Mouse (Mus musculus) hindbrain, embryonic 13.5 days (tissue): ENCODE results near the gene Coro2a. TPM values are rescaled to one million over a fixed set of nuclear protein-coding genes. Genes with fewer than 3 reads are reported as not detected.
"Not testable (repeated sequence)": the region's sequence is repeated elsewhere in the genome, so short reads cannot be mapped to it uniquely, and the experiment has no call there.

Source experiments
- ATAC-seq: fragments of 200-750 bp; cut with Nextera tagmentation; 2 replicates; pipeline ENCODE4 v1.8.0; 2017; ENCODE audit warnings: moderate TSS enrichment; ENCODE audit not compliant: low FRiP score
- H3K27ac ChIP-seq: fragments of 300-500 bp; sonication (generic); 2 replicates; pipeline ENCODE4 v1.5.1; 2015; ENCODE audit warnings: inconsistent platforms, mild to moderate bottlenecking, moderate library complexity
- H3K27me3 ChIP-seq: fragments of 300-500 bp; sonication (generic); 2 replicates; pipeline ENCODE4 v1.6.1; 2015; ENCODE audit warnings: mild to moderate bottlenecking, inconsistent platforms
- H3K36me3 ChIP-seq: fragments of 300-500 bp; sonication (generic); 2 replicates; pipeline ENCODE4 v1.6.1; 2015; ENCODE audit warnings: mild to moderate bottlenecking, inconsistent platforms
- H3K4me1 ChIP-seq: fragments of 300-500 bp; sonication (generic); replicated peaks from 2 replicates; pipeline ENCODE4 v1.6.1; 2015; ENCODE audit warnings: inconsistent platforms
- H3K4me2 ChIP-seq: fragments of 300-500 bp; sonication (generic); 2 replicates; pipeline ENCODE4 v1.6.1; 2015; ENCODE audit warnings: inconsistent platforms, mild to moderate bottlenecking, moderate library complexity
- H3K4me3 ChIP-seq: fragments of 300-500 bp; sonication (generic); 2 replicates; pipeline ENCODE4 v1.5.1; 2015; ENCODE audit warnings: mild to moderate bottlenecking, inconsistent platforms
- H3K9ac ChIP-seq: fragments of 300-500 bp; sonication (generic); 2 replicates; pipeline ENCODE4 v1.6.1; 2015; ENCODE audit warnings: mild to moderate bottlenecking, inconsistent platforms
- H3K9me3 ChIP-seq: fragments of 300-500 bp; sonication (generic); 2 replicates; pipeline ENCODE4 v1.6.1; 2016; ENCODE audit warnings: inconsistent platforms
- WGBS: fragments of 180-500 bp; shearing (Covaris S2); methylation state at CpG from one replicate; pipeline ENCODE4 v1.1.7; 2015; 5-methylcytosine and 5-hydroxymethylcytosine counted together
- polyA plus RNA-seq: library from polyadenylated mRNA; unstranded; fragments of >200 nt; fragmentation: Nextera tagmentation; extraction: Ambion mirVana; gene quantifications from 2 replicates; pipeline ENCODE4 v1.2.1, GENCODE M21; 2015

The Coro2a gene
- polyA plus RNA-seq, 1 experiment from 2014 or later: 6.0 TPM

DNA sequence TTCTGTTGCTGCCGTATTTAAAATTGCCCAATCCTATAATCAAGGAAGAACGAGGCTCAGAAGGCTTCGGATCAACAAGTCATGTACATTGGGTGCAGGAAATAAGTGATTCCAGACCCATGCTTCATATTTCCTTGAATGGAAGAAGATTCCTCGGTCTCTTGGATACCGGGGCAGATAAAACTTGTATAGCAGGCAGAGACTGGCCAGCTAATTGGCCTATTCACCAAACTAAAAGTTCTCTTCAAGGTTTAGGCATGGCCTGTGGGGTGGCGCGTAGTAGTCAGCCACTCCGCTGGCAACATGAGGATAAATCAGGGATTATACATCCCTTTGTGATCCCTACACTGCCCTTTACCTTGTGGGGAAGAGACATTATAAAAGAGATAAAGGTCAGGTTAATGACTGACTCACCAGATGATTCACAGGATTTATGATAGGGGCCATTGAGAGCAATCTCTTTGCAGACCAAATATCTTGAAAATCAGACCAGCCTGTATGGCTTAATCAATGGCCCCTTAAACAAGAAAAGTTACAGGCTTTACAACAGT lies 23.1 kb downstream of the Coro2a start:
- H3K4me1 ChIP-seq, H3K4me2 ChIP-seq, H3K27me3 ChIP-seq, H3K9ac ChIP-seq, H3K27ac ChIP-seq, H3K4me3 ChIP-seq, ATAC-seq, H3K36me3 ChIP-seq: not testable (repeated sequence)
- peaks cover 12% of the 10 kb centered on the region for H3K9me3 ChIP-seq
- 94% methylated on average over 8 of the region's 8 CpGs for WGBS

DNA sequence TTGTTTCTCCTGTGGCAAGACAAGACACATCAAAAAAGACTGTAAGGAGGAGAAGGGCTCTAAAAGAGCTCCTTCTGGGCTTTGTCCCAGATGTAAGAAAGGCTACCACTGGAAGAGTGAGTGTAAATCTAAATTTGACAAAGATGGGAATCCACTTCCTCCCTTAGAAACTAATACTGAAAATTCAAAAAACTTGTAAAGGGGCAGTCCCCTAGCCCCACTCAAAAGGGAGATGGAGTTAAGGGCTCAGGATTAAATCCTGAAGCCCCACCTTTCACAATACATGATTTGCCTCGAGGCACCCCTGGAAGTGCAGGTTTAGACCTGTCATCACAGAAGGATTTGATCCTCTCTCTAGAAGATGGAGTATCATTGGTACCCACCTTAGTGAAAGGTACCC lies 23.8 kb downstream of the Coro2a start:
- 72% methylated on average over 1 of the region's 1 CpGs for WGBS
- no peak overlapping the region for H3K9ac ChIP-seq
- H3K27ac ChIP-seq: no peak overlapping the region
- H3K4me1 ChIP-seq: peaks cover 5% of the 10 kb centered on the region; the same call in 1 of the 2 replicates
- H3K4me3 ChIP-seq: no peak overlapping the region
- H3K36me3 ChIP-seq: peaks cover 11% of the 10 kb centered on the region
- peaks cover 12% of the 10 kb centered on the region for H3K9me3 ChIP-seq
- no peaks in the 10 kb centered on the region for H3K27me3 ChIP-seq
- no peak overlapping the region for H3K4me2 ChIP-seq
- ATAC-seq: no peak

- H3K36me3 ChIP-seq: peaks cover 11% of the 10 kb centered on the region
- not testable (repeated sequence) for H3K27ac ChIP-seq, H3K4me1 ChIP-seq, H3K9ac ChIP-seq, H3K4me2 ChIP-seq, H3K27me3 ChIP-seq, H3K9me3 ChIP-seq, H3K4me3 ChIP-seq, ATAC-seq
- 86% methylated on average over 6 of the region's 10 CpGs for WGBS
These were observed 26.3 kb downstream of the Coro2a start for GRCm38 (mm10) chr4:46575509-46576284.

DNA sequence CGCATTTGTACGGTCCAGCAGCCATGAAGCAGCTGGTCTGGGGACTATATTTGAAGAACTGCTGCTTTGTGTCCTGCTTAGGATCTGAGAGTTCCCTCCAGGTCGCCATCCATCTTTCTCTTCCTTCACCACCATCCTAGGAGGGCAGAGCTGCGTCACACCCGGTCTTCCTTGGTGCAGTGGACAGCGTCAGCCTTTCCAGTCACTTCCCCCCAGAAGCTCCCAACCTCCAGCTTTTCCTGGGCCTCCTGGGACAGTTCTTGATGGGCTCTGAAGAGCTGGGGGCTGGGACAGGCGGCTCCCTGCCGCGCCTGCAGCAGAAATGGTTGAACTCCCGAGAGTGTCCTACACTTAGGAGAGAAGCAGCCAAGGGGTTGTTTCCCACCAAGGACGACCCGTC lies 27.2 kb downstream of the Coro2a start:
- peaks cover 8% of the 10 kb centered on the region for H3K9me3 ChIP-seq
- peaks cover 7% of the 10 kb centered on the region for H3K4me1 ChIP-seq
- H3K27ac ChIP-seq: no peak overlapping the region
- no peak overlapping the region for H3K4me3 ChIP-seq
- peaks cover 11% of the 10 kb centered on the region for H3K36me3 ChIP-seq
- WGBS: 88% methylated on average over 10 of the region's 12 CpGs
- no peak overlapping the region for H3K9ac ChIP-seq
- no peak for ATAC-seq
- no peak overlapping the region for H3K4me2 ChIP-seq
- H3K27me3 ChIP-seq: no peaks in the 10 kb centered on the region

DNA sequence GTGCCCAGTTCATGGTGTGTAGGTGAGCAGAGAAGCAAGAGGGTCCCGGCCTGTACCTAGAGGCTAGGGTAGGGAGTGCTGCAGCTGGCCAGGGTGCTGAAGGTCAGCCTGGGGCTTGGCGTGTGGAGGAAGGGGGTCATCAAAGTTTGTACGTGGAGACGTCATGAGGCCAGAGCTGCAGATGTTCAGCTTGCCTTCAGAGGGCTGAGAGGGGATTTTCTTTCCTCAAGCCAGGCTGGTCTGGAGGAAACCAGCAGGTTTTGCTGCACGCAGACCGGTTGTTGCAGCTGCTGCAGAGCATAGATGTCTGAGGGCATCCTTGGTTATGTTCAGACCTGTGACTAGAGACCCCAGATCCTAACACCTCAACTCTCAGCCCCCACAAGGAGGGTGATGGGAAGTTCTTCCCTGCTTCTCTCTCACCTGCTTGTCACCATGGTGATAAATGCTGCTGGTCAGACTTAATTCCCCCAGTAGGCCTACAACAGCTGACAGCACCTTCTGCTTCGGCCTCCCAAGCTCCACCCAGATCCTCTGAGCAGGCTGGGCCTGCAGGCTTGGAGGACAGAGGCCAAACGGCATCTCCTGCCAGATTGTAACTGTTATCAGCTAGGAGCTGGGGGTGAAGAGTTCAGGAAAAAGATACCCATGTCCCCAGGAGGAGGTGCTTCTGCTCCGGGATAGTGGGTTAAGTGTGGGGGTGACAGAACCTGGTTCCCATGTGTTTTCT lies 27.8 kb downstream of the Coro2a start:
- H3K27me3 ChIP-seq: no peaks in the 10 kb centered on the region
- no peak overlapping the region for H3K27ac ChIP-seq
- no peak for ATAC-seq
- H3K9ac ChIP-seq: no peak overlapping the region
- H3K4me2 ChIP-seq: no peak overlapping the region
- H3K9me3 ChIP-seq: peaks cover 8% of the 10 kb centered on the region
- 60% methylated on average over 9 of the region's 9 CpGs for WGBS
- no peak overlapping the region for H3K4me3 ChIP-seq
- peaks cover 13% of the 10 kb centered on the region for H3K4me1 ChIP-seq
- H3K36me3 ChIP-seq: peaks cover 11% of the 10 kb centered on the region

DNA sequence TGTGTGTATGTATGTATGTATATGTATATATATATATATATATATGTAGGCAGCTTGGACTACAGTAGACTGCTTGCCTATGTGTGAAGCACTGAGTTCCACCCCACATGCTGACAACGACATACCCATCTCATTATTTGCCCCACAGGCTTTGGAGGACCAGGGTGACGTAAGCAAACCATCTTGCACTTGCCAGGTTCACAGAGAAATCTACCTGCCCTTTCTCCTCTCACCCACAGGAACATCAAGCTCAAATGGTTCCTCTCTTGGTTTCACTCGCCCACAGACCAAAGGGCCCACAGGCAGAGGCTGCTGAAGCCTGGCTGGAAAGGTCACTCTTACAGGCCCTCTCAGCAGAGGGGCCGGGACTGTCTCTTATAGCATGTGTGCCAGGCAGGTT lies 29.4 kb downstream of the Coro2a start:
- Histone ChIP-seq H3K4me3 (no peak overlapping the region), H3K9me3 (peaks cover 3% of the 10 kb centered on the region), H3K27me3 (no peaks in the 10 kb centered on the region), H3K4me1 (peaks cover 13% of the 10 kb centered on the region), H3K36me3 (peaks cover 11% of the 10 kb centered on the region), H3K9ac (no peak overlapping the region), H3K27ac (no peak overlapping the region), H3K4me2 (no peak overlapping the region)
- 87% methylated on average over 4 of the region's 4 CpGs for WGBS
- no peak for ATAC-seq

GRCm38 (mm10) chr4:46571744-46572143 lies 30.3 kb downstream of the Coro2a start:
- H3K27me3 ChIP-seq: no peaks in the 10 kb centered on the region
- H3K27ac ChIP-seq: no peak overlapping the region
- H3K9me3 ChIP-seq: peaks cover 3% of the 10 kb centered on the region
- H3K4me1 ChIP-seq: peaks cover 13% of the 10 kb centered on the region
- H3K9ac ChIP-seq: no peak overlapping the region
- no peak overlapping the region for H3K4me2 ChIP-seq
- H3K4me3 ChIP-seq: no peak overlapping the region
- no peak for ATAC-seq
- H3K36me3 ChIP-seq: peaks cover 11% of the 10 kb centered on the region
- 94% methylated on average over 9 of the region's 9 CpGs for WGBS

- no peak for ATAC-seq
- H3K4me3 ChIP-seq: no peak overlapping the region
- H3K27me3 ChIP-seq: no peaks in the 10 kb centered on the region
- H3K4me2 ChIP-seq: no peak overlapping the region
- H3K9me3 ChIP-seq: no peaks in the 10 kb centered on the region
- peaks cover 13% of the 10 kb centered on the region for H3K4me1 ChIP-seq
- H3K36me3 ChIP-seq: peaks cover 8% of the 10 kb centered on the region; the same call in 1 of the 2 replicates
- no peak overlapping the region for H3K9ac ChIP-seq
- 32% methylated on average over 5 of the region's 5 CpGs for WGBS
- H3K27ac ChIP-seq: no peak overlapping the region
These were observed 32.3 kb downstream of the Coro2a start for GRCm38 (mm10) chr4:46569671-46570070.

GRCm38 (mm10) chr4:46568169-46568568 lies 33.8 kb downstream of the Coro2a start:
- Histone ChIP-seq H3K4me2 (no peak overlapping the region), H3K27me3 (no peaks in the 10 kb centered on the region; the same call in 1 of the 2 replicates), H3K4me3 (no peak overlapping the region), H3K4me1 (peaks cover 8% of the 10 kb centered on the region), H3K27ac (no peak overlapping the region), H3K36me3 (no peaks in the 10 kb centered on the region), H3K9me3 (no peaks in the 10 kb centered on the region), H3K9ac (no peak overlapping the region)
- 94% methylated on average over 8 of the region's 8 CpGs for WGBS
- ATAC-seq: no peak

- no peak for ATAC-seq
- no peak overlapping the region for H3K4me2 ChIP-seq
- H3K27ac ChIP-seq: no peak overlapping the region
- peaks cover 8% of the 10 kb centered on the region for H3K4me1 ChIP-seq
- 78% methylated on average over 8 of the region's 8 CpGs for WGBS
- no peak overlapping the region for H3K4me3 ChIP-seq
- H3K9me3 ChIP-seq: no peaks in the 10 kb centered on the region
- no peaks in the 10 kb centered on the region; the same call in 1 of the 2 replicates for H3K27me3 ChIP-seq
- no peak overlapping the region for H3K9ac ChIP-seq
- H3K36me3 ChIP-seq: no peaks in the 10 kb centered on the region
These were observed 34.9 kb downstream of the Coro2a start for GRCm38 (mm10) chr4:46566931-46567671.

DNA sequence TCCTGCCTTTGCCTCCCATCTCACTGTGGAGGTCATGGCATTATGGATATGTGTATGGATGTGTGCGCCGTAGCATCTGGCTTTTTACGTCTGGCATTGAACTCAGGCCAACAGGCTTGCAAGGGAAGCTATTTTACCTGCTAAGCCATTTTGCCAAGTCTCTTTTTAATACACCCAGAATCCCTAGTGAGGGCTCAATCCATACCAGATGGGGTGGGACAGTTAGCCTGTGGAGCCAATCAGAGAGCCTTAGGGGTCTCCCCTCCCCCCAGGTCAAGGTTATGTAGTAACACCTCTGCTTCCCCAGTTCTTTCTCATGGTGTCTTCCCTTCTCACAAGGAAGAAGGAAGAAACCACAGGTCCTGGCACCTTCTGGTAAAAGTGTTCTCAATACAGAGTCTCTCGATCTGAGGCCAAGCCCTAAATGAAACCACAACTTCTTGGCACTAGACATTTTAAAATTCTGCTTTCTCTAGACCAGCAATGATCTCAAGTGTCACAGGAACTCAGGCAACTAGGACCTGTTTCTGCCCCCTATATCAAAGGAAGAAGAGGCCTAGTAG lies 36.5 kb downstream of the Coro2a start:
- ATAC-seq: no peak
- H3K27ac ChIP-seq: no peak overlapping the region
- no peaks in the 10 kb centered on the region for H3K36me3 ChIP-seq
- H3K9ac ChIP-seq: no peak overlapping the region
- H3K27me3 ChIP-seq: no peaks in the 10 kb centered on the region; the same call in 1 of the 2 replicates
- H3K4me3 ChIP-seq: no peak overlapping the region
- peaks cover 8% of the 10 kb centered on the region for H3K4me1 ChIP-seq
- H3K4me2 ChIP-seq: no peak overlapping the region
- 96% methylated on average over 4 of the region's 4 CpGs for WGBS
- no peaks in the 10 kb centered on the region for H3K9me3 ChIP-seq

DNA sequence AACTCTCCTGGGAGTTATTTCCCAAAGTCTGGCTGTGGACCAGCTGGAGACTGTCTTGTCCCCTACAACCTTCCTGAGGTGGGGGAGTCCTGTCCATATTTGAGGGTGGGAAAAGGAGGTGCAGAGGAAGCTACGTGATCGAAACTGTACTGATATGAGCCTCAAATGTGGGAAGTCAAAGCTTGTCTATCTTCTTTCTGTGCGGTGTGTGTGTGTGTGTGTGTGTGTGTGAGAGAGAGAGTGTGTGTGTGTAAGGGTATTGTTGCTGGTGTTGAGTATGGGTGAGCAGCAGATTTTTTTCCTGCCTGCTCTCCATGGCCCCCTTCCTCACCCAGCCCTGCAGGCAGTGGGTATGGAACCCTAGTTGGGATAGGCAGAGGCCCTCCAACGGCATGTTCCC lies 37.8 kb downstream of the Coro2a start:
- H3K9ac ChIP-seq: no peak overlapping the region
- no peak overlapping the region for H3K4me2 ChIP-seq
- WGBS: 96% methylated on average over 4 of the region's 4 CpGs
- no peaks in the 10 kb centered on the region for H3K36me3 ChIP-seq
- no peaks in the 10 kb centered on the region for H3K9me3 ChIP-seq
- no peaks in the 10 kb centered on the region; the same call in 1 of the 2 replicates for H3K27me3 ChIP-seq
- H3K4me3 ChIP-seq: no peak overlapping the region
- no peak for ATAC-seq
- H3K27ac ChIP-seq: no peak overlapping the region
- H3K4me1 ChIP-seq: peaks cover under 1% of the 10 kb centered on the region
